Mouse (Mus musculus) mature B cell (primary cell): Measurements from ENCODE around the gene B4galt2.

ENCODE experiments used
- in situ Hi-C: fragments of 300-500 bp; cut with MboI; formaldehyde crosslinking; loops from 2 replicates; pipeline ENCODE4 v1.14.3; 2019

The B4galt2 gene

DNA sequence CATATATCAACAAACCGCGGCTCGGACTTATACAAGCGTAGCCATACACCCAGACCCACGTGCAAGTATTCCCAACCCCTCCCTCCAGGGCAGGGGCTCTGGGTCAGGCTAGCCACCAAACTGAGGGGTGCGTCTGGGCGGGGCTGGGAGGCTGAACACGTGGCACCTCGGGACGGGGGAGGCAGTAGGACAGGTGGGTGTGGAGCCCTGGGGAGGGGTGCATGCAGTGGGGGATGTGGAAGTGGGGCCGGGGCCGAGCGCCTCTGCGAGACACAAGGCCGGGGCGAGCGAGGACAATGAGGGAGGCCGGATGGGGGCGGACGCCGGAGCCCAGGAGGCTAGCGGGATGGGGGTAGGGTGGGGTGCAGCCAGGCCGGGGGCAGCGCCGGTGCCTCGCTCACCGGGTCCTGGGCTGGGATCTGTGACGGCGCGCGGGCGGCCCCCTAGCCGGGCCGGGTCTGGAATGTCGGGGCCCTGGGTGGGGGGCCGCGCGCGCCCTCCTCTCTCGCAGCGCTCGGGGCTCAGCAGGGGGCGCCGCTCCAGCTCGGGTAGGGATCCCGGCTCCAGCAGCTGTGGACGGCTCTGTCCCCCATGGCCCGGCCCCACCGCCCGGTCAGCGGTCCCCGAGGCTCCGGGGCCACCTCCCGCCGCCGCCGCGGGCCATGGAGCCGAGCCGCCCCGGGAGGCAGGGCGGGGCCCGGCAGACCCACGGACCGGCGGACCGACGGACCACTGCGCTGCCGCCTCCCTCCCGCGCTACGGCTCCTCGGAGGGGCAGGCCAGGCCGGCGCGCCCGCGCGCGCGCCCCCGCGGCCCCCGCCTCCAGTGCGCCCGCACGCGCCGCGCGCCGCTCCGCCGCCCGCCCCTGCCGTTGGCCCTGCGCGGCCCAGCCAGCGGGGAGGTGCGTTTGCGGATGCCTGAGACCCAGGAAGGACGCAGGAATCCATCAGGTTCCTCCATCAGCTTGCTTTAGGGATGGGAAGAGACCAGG, at the start of gene B4galt2:
Gene B4galt2, minus strand, starts transcription at position 787 of the 991 bp plus-strand sequence.
- in situ Hi-C loops, result no loop called here

DNA sequence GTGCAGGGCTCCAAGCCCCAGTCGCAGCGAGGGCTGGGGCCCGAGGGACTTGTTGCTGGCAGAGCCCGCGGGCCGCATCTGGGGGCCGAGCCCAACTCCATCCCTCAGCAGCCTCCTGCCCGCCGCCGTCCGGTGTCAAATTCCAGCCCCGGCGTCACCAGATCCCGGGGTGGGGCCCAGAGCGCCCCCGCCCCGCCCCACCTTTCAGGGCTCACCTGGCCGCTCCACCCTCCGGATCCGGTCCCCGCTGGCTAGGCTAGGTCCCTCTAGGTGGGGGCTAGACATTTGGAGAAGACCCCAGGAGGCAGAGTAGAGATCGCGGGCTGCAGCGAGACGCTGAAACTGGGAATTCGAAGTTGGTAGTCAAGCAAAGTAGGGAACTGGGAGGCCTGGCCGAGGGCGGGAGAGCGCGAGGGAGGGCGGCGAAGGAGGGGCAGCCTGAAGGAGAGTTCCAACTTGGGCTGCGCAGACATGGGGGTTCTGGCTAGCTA, 46.1 kb upstream of the B4galt2 start, which contains the start of gene Artn:
Gene Artn, minus strand, starts transcription at position 373 of the 491 bp plus-strand sequence.
- in situ Hi-C loops, result no loop called here

DNA sequence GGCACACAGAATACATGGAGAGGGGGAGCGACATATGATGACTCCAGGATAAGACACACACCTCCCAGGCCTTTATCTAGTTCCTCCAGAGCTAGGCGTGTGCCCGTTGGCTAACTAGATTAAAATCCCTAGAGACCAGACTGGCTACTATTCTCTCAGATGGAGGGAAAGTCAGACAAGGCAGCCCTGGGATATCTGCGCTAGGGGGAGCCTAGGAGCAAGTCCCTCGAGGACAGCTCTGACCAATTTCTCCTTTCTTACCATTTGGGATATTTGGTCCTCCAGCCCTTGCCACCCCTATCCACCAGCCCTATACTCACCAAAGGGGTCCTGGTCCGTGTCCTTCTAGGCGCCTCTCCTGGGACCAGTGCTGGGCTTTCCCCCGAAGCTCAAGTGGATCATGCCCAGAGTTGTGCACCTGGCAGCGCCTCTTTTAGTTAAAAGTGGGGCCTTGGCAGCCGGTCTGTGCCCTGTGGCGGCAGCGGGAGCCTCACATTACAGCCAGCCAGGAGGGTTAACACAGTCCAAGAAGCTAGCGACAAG, 45.5 kb upstream of the B4galt2 start:
- in situ Hi-C loops, result no loop called here

DNA sequence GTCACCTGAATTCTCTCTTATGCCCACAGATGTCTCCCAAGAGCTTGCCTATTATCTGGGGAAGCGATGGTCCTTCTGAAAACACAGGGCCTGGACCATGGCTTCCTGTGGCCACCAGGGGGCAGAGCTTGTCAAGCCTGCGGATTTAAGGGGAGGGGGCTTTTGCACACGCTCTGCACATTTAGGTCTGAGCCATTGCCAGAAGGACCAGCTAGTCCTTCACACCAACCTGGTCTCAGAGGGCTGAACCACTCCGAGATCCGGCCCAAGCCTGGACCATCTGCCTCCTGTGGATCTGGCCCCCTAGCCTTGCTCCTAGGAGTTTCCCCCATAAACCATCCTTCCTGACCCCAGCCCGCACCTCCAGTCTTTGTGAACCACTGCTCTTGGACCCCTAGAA, 44.9 kb upstream of the B4galt2 start:
- in situ Hi-C loops, result no loop called here

DNA sequence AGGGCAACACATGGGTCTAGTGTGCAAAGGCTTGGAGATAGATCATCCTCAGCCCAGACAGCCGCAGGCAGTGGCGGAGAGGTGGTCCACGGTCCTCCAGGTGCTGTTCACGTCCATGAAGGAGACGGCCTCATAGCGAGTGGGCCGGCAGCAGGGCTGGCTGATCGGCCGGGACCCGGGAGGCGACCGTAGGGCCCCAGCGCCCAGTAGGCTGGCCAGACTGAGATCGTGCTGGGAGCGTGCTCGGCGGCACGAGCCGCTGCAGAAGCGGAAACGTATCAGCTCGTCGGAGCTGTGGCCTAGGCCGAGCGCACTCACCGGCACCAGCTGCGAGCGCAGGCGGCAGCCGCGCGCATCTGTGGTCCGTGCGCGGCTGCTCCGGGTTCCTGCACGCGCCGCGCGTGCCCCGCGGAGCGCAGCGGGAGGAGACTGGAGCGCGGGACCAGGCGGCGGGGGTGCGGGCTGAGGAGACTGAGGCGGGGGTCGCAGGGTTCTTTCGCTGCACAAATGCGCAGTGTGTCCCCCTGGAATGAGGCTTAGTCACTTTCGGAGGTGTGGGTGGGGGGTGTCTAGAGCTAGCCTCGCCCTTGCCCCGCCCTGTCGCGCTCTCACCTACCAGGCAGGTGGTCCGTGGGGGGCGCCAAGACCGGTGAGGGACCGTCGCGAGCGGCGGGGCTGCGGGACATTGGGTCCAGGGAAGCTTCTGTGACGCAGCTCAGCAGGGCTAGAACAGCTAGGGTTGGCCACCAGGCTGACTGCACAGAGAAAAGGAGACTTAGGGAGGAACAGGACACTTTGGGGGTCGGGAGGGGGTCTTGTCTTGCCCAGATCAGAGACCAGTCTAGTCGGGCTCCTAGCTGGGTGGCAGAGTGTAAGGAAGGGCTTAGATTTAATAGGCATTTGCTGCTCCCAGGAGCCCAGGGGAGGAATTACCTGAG, 43.5 kb upstream of the B4galt2 start:
- in situ Hi-C loops, result no loop called here

DNA sequence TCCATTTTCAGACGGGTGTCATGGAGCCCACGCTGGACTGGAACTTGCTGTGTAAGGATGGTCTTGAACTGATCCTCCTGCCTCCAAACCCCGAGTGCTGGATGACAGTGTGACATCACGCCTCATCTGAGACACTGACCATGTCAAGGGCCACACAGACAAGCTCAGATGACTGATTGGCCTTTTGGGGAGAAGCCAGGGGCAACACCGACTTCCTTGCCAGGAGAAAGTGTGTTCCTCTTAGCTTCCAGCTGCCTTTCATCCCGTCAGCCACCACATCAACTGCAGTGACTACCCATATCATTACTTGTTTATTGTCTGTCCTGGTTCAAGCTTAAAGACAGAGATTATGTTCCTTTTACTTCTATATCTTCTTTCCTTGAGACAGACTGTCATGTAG, 41.6 kb upstream of the B4galt2 start:
- in situ Hi-C loops, result no loop called here

DNA sequence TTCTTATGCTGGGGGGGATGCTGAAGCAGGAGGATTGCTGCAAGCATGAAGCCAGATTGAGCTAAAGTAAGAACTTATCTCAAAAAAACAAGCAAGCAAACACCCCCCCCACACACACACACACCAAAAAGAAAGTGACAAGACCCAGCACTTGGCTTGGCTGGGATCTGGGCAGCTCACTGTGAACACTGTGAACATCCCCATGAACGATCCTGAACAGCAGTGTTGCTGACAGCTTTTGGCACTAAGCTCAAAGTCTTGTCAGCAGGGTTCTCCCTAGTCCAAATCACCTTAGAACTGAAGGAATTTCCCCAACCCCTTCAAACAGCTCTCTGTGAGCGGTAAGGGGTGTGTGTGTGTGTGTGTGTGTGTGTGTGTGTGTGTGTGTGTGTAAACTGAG, 40.2 kb upstream of the B4galt2 start:
- in situ Hi-C loops, result no loop called here

DNA sequence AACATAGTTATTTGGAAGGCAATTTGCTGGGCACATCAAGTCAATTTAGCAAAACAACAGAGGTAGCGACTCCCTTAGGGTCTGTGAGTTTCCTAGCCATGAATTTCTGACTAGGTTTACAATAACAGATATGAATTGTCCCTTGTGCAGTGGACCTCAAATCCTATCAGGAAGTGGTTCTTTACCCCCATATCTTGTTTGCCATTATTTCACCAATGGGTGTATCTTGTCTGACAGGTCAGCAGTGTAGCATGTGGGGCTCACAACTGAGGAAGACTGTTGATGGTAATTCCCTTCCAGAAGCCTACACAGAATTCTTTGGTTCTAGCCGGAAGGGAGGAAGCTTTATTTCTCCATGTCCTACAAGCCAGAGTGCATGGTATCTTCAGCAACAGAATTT, 38.1 kb upstream of the B4galt2 start:
- in situ Hi-C loops, result no loop called here

DNA sequence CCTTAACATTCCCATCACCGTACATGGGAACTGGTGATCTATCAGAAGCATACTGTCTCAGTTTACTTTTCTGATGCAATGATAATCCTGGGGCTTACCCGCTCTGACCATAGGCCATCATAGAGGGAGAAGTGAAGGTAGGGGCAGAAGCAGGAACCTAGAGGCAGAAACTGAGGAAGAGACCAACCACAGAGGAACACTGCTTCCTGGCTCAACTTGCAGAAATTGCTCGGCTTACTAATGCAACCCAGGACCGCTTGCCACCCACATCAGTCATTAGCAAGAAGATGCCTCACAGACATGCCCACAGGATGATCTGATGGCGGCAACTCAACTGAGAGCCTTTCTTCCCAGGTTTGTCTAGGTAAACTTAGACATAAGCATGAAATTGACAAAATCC, 35.5 kb upstream of the B4galt2 start:
- in situ Hi-C loops, result no loop called here

DNA sequence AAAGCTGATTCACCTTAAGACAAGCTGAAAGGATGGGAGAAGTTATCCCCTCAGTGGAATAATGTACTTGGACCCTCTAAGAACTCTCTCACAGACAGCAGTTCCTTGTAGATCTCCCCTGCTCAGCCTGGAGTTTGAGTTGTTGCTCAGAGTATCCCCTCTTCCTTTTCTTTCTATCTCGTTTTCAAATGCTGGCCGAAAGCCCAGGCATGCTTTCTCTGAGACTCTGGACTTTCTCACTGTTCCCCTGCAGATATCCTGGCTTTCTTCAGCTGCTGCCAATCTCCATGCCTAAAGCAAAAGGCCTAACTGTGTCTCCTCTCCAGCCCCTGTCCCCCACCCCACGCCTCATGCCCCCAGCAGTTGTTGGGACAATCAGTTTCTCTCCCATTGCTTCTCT, 35.0 kb upstream of the B4galt2 start:
- in situ Hi-C loops, result no loop called here

DNA sequence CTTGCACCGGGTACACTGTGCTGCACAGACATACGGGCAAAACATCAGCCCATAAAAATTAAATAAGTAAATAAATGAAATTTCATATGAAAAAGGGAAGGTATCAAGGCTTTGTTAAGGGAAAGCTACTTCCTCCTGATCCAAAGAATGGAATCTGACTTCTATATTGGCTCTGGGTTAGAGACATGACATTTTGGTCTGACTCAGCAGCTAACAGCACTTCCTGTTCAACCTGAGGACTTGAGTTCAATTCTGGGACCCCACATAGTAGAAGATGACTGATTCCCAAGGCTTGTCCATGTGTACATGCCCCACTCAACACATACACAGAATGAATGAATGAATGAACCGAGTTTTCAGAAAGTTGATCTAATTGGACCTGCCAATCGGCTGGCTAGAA, 34.6 kb upstream of the B4galt2 start:
- in situ Hi-C loops, result no loop called here

DNA sequence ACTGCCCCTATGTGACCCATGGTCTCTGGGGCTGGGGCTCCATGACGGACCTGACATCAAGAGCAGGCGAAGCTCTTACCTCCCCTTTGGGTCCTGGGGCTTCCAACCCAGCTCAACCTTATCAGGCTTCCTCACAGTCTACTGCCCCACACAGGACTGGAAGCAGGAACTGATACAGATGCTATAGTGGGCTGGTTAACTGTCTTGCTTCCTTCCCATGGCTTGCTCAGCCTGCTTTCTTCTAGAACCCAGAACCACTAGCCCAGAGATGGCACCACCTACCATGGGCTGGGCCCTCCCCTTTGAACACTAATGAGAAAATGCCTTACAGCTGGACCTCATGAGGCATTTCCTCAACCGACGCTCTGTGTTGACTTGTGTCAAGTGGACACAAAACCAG, 34.1 kb upstream of the B4galt2 start:
- in situ Hi-C loops, result no loop called here

DNA sequence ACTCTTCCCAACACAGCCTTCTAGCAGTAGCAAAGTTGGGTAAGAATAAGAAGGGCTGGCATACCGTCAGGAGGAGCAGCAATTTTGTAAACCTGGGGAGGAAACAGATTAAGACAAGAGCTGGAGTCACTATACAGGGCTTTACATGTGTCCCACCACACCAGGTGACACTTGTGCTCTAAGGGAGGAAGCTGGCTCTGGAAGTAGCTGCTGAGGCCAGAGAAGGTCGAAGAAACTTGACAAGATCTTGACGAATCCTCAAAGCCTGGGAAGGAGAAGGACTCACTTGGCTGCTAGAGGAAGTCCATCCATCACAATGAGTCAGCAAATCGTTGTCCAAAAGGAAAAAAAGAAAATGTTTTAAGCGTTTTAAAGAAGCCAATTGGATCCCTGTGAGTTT, 33.1 kb upstream of the B4galt2 start:
- in situ Hi-C loops, result no loop called here

DNA sequence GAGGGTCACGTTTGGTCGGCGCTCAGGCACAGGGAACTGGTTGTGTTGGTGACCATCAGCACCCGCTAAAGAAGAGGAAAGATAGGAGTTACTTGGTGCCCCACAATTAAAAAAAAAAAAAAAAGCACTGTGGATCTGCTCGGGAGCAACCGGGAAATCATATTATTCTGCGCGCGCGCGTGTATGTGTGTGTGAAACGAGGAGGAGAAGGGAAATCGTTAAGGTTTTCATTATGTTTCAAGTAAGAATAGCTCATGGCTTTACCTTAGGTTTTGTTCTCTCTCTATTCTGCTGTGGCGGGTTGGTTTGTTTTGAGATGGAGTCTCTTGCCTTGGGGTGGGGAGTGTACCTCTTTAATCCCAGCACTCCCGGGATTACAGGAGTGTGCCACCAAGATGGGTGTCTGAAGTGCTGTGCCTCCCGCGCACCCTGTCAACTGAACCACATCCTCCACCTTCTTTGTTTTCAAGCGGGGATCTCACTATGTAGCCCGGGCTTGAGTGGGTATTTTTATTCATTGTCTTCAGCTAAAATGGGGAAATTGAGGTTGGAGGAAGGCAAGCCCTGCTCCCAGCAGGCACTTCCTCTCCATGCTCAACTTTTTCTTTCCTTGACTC, 32.3 kb upstream of the B4galt2 start:
- in situ Hi-C loops, result no loop called here

DNA sequence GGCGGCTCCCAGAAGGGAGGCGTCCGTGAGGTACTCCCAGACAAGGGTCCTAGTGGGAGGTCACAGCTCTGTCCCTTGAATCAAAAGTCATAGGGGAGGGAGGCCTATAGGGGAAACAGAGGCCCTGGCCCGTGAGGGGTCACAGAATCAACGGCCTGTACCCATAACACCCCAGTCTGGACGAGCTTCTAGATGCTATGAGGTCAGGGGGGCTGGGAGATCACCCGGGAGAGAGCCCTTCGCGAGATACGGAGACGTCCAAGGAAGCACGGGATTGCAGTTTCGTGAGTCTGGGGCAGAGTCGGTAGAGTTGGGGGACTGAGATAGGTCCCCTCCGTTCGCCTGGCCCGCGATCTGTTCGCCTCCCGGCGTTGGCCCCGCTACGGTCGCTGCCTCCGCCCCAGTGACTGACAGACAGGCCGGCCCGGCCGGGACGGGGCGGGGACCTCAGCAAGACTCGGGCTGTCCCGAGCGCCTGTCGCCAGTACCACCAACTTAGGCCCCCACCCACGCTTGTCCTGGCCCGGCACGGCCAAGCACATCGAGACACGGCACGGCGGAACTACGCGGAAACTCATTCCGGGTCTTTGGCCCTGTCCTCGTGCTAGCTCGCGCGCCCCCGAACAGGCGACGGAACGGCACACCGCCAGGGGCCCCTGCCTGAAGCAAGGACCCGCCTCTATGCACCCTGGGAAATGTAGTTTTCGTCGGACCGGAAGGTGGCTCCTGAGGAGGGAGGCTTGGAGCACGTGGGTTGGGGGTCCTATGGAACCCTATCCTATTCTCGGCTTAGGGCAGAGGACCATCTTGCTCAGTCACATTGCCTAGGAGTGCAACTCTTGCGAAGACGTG, 31.5 kb upstream of the B4galt2 start, which contains the start of gene Ipo13:
Gene Ipo13, minus strand, starts transcription at position 409 of the 852 bp plus-strand sequence.
- in situ Hi-C loops, result no loop called here

DNA sequence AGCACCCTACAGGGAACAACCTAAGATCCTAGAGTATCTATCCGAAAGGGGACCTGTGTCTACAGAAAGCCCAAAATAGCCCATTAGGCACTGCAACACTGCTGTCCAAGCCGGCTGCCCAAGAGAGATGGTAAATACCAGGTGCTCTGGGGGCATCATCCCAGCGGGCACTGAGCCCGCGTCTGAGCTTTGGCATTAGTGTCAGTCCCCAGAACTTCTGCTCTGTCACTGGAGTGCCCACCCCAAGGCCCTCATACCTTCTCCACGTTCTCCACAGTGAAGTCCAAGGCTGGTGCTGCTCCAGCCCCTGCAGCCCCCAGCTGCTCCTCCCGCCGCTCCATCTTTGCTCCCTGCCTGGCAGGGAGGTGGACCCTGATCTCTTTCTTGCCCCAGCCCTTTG, 30.7 kb upstream of the B4galt2 start:
- in situ Hi-C loops, result no loop called here

DNA sequence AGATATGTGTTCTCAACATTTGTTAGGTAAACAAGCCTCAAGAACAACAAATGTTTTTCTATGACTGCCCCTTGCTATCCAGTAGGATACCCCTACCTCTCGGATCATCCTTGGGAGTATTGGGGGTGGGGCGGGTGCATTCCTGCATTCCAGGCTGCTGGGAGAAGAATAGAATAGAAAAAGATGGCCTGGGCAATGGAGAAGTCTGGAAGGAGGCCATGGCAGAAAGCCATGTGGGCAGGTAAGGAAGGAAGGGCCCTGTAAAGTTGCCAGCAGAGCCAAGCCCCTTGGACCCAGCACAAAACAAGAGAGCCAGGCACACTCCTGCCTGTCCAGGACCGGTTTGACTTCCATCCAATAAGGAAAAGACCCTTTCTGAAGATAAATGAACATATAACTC, 30.1 kb upstream of the B4galt2 start:
- in situ Hi-C loops, result no loop called here

DNA sequence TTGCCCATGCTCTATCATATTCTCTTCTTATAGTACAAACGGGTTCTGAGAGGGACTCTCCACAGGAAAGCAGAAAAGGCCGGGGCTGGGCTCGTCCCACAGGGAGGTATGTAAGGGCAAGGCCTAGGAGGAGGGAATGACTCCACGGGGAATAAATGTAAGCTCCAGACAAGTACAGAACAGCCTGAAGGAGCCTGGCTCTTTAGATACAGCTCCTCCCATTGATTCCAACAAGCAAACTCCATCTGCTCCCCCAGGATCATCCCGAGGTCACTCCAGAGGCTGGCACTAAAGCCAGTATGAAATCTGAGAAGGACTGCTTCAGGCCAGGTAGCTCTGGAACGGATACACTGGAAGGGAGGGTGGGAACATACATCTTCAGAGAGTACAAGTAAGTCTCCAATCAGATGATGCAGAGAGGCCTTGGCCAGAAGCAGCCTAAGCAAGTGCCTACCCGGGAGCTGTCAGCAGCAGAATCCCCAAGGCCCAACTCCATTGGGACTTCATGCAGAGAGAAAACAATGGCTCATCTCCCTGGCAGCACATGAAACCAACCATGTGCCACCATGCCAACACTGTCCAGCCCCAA, 29.5 kb upstream of the B4galt2 start:
- in situ Hi-C loops, result no loop called here

DNA sequence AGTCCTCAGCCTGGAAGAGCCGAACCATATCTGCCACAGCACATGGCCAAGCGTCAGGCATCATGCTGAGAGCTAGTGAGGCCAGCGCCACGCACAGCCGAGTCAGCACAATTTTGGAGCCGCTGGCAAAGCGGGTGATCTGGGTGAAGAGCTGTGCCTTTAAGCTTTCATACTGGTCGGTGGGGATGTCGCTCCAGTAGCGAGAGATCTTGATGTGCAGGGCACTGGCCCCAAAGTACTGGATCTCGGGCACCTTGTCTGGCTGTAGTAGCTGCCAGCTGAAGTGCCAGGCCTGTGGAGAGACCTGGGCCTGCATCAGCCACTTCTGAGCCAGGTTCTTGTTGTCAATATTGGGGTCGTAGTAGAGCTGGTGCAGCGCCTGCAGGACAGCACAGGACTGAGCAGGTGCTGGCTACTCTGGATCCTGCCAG, 28.9 kb upstream of the B4galt2 start:
- in situ Hi-C loops, result no loop called here

DNA sequence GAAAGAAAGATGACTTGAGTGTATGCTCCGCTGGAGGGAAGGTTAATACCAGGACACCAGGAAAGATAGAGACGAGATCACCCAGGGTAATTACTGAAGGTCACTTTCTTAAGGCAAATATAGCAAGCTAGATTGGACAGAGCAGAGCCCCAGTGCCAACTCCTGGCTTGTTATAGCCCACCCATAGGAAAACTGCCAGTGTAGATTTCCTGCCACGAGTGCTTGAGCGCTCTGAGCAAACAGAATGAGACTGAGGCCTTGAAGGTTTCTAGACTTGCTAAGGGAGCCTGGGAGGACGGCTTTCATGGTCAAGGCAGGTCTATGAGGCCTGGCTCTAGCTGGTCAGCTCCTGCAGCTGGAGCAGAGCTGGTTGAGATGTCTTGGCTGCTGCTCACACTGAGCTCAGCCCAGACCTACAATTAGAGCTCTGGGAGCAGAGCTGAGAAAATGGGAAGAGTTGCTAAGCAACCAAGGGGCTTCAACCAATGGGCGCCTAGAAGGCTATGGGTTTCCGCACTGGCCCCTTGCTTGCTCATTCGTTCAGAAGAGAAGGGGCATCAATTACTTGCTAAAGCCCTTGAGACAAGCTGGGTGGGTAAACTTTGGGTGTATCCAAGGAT, 25.7 kb upstream of the B4galt2 start:
- in situ Hi-C loops, result no loop called here
